Mouse (Mus musculus): ENCODE results near the gene Tbxas1.

The Tbxas1 gene

GRCm38 (mm10) chr6:38900479-38901126 lies 25.4 kb downstream of the Tbxas1 start:
- no peak for DNase-seq

GRCm38 (mm10) chr6:38901152-38901551 lies 25.9 kb downstream of the Tbxas1 start:
- no peak for DNase-seq

- DNase-seq, result no peak
Observed at GRCm38 (mm10) chr6:38901636-38902035, 26.4 kb downstream of the Tbxas1 start.

GRCm38 (mm10) chr6:38902820-38903439 lies 27.7 kb downstream of the Tbxas1 start:
- DNase-seq, result no peak

- no peak for DNase-seq
Observed at GRCm38 (mm10) chr6:38906005-38906404, 30.8 kb downstream of the Tbxas1 start.

GRCm38 (mm10) chr6:38908401-38908800 lies 33.2 kb downstream of the Tbxas1 start:
- DNase-seq, result no peak

- peak; percentile 62 for DNase-seq
Observed at GRCm38 (mm10) chr6:38910828-38911559, 35.8 kb downstream of the Tbxas1 start.

GRCm38 (mm10) chr6:38912121-38912660 lies 37.0 kb downstream of the Tbxas1 start:
- DNase-seq, result no peak

- DNase-seq, result no peak
Observed at GRCm38 (mm10) chr6:38912845-38913244, 37.6 kb downstream of the Tbxas1 start.

- DNase-seq, result no peak
Observed at GRCm38 (mm10) chr6:38913386-38914042, 38.3 kb downstream of the Tbxas1 start.

- DNase-seq, result no peak
Observed at GRCm38 (mm10) chr6:38914181-38914580, 39.0 kb downstream of the Tbxas1 start.

- DNase-seq, result no peak
Observed at GRCm38 (mm10) chr6:38915776-38916175, 40.6 kb downstream of the Tbxas1 start.

- DNase-seq, result no peak
Observed at GRCm38 (mm10) chr6:38916571-38916970, 41.4 kb downstream of the Tbxas1 start.

GRCm38 (mm10) chr6:38917415-38917814 lies 42.2 kb downstream of the Tbxas1 start:
- no peak for DNase-seq

- DNase-seq, result no peak
Observed at GRCm38 (mm10) chr6:38918728-38919127, 43.5 kb downstream of the Tbxas1 start.

- no peak for DNase-seq
Observed at GRCm38 (mm10) chr6:38919135-38919740, 44.0 kb downstream of the Tbxas1 start.

- no peak for DNase-seq
Observed at GRCm38 (mm10) chr6:38920141-38920540, 44.9 kb downstream of the Tbxas1 start.

- no peak for DNase-seq
Observed at GRCm38 (mm10) chr6:38921095-38921809, 46.0 kb downstream of the Tbxas1 start.

- no peak for DNase-seq
Observed at GRCm38 (mm10) chr6:38921810-38922116, 46.6 kb downstream of the Tbxas1 start.

- DNase-seq, result no peak
Observed at GRCm38 (mm10) chr6:38922517-38922916, 47.3 kb downstream of the Tbxas1 start.

GRCm38 (mm10) chr6:38923450-38923849 lies 48.2 kb downstream of the Tbxas1 start:
- no peak for DNase-seq

All from thymus, postnatal 25 days (tissue).